Mouse (Mus musculus): ENCODE measurements around the gene Rassf1. TPM values are rescaled to one million over a fixed set of nuclear protein-coding genes. Genes with fewer than 3 reads are reported as not detected.

Gene Rassf1
- polyA plus RNA-seq, 1 experiment from 2014 or later, result 35.4 TPM

GRCm38 (mm10) chr9:107575579-107576356 lies 24.4 kb downstream of the Rassf1 start:
- ATAC-seq (ENCODE audit: low read depth), result no peak
- no peak overlapping the region for H3K9ac ChIP-seq
- H3K4me2 ChIP-seq, result no peak overlapping the region
- no peaks in the 10 kb centered on the region for H3K9me3 ChIP-seq
- H3K27ac ChIP-seq (replicated peaks), result no peak overlapping the region
- peaks cover 55% of the 10 kb centered on the region for H3K4me1 ChIP-seq (replicated peaks)
- H3K27me3 ChIP-seq, result no peaks in the 10 kb centered on the region
- no peak overlapping the region for H3K4me3 ChIP-seq
- H3K36me3 ChIP-seq, result peaks cover 41% of the 10 kb centered on the region
- 88% methylated on average over 14 of the region's 14 CpGs for WGBS

- no peaks in the 10 kb centered on the region for H3K27me3 ChIP-seq
- H3K27ac ChIP-seq (replicated peaks), result peak within 1 kb of the TSS; percentile 62
- 31% methylated on average over 16 of the region's 16 CpGs for WGBS
- H3K36me3 ChIP-seq, result peaks cover 33% of the 10 kb centered on the region
- peak within 1 kb of the TSS; percentile 31 for H3K4me3 ChIP-seq
- H3K4me2 ChIP-seq, result peak within 1 kb of the TSS; percentile 51
- ATAC-seq (ENCODE audit: low read depth), result peak; percentile 41; the same call in 1 of the 2 replicates
- H3K9ac ChIP-seq, result peak within 1 kb of the TSS; percentile 58
- H3K4me1 ChIP-seq (replicated peaks), result peaks cover 55% of the 10 kb centered on the region
- no peaks in the 10 kb centered on the region for H3K9me3 ChIP-seq
These were observed 25.2 kb downstream of the Rassf1 start, which contains the start of gene Hyal1 for GRCm38 (mm10) chr9:107576357-107577107. Gene Hyal1 (plus strand): TSS chr9:107576927.

GRCm38 (mm10) chr9:107577871-107578270 lies 26.5 kb downstream of the Rassf1 start:
- Histone ChIP-seq H3K4me3 (no peak overlapping the region), H3K4me1 (replicated peaks) (peaks cover 51% of the 10 kb centered on the region), H3K36me3 (peaks cover 24% of the 10 kb centered on the region), H3K9me3 (no peaks in the 10 kb centered on the region), H3K4me2 (no peak overlapping the region), H3K27ac (replicated peaks) (no peak overlapping the region), H3K27me3 (no peaks in the 10 kb centered on the region), H3K9ac (no peak overlapping the region)
- ATAC-seq (ENCODE audit: low read depth), result no peak
- 96% methylated on average over 10 of the region's 10 CpGs for WGBS

- 80% methylated on average over 3 of the region's 3 CpGs for WGBS
- Histone ChIP-seq H3K36me3 (peaks cover 24% of the 10 kb centered on the region), H3K27ac (replicated peaks) (peak within 1 kb of the TSS; percentile 88; the same call in 1 of the 2 replicates), H3K9me3 (no peaks in the 10 kb centered on the region), H3K9ac (peak within 1 kb of the TSS; percentile 85; the same call in 1 of the 2 replicates), H3K27me3 (no peaks in the 10 kb centered on the region), H3K4me2 (peak within 1 kb of the TSS; percentile 97; the same call in 1 of the 2 replicates), H3K4me1 (replicated peaks) (peaks cover 51% of the 10 kb centered on the region), H3K4me3 (no peak within 1 kb of the TSS)
- no peak for ATAC-seq (ENCODE audit: low read depth)
These were observed 27.2 kb downstream of the Rassf1 start, which contains the start of gene Naa80 for GRCm38 (mm10) chr9:107578587-107578986. Gene Naa80 (plus strand): TSS chr9:107578887.

GRCm38 (mm10) chr9:107579023-107579900 lies 27.9 kb downstream of the Rassf1 start:
- Histone ChIP-seq H3K27me3 (no peaks in the 10 kb centered on the region), H3K4me3 (no peak overlapping the region), H3K36me3 (peaks cover 25% of the 10 kb centered on the region), H3K9me3 (no peaks in the 10 kb centered on the region), H3K27ac (replicated peaks) (peak overlapping the region; percentile 88; the same call in 1 of the 2 replicates), H3K4me1 (replicated peaks) (peaks cover 51% of the 10 kb centered on the region), H3K4me2 (peak overlapping the region; percentile 97; the same call in 1 of the 2 replicates), H3K9ac (peak overlapping the region; percentile 85; the same call in 1 of the 2 replicates)
- 90% methylated on average over 14 of the region's 14 CpGs for WGBS
- ATAC-seq (ENCODE audit: low read depth), result no peak

- H3K4me1 ChIP-seq (replicated peaks), result peaks cover 50% of the 10 kb centered on the region
- H3K27ac ChIP-seq (replicated peaks), result peak within 1 kb of the TSS; percentile 88
- peak; percentile 73 for ATAC-seq (ENCODE audit: low read depth)
- H3K4me3 ChIP-seq, result peak within 1 kb of the TSS; percentile 63
- no peaks in the 10 kb centered on the region for H3K27me3 ChIP-seq
- H3K36me3 ChIP-seq, result peaks cover 16% of the 10 kb centered on the region
- under 1% methylated on average over 32 of the region's 32 CpGs for WGBS
- H3K9me3 ChIP-seq, result no peaks in the 10 kb centered on the region
- H3K4me2 ChIP-seq, result peak within 1 kb of the TSS; percentile 97
- peak within 1 kb of the TSS; percentile 85 for H3K9ac ChIP-seq
These were observed 29.4 kb downstream of the Rassf1 start, which contains the start of gene Hyal3 for GRCm38 (mm10) chr9:107580501-107581317. Gene Hyal3 (plus strand): TSS chr9:107580818.

- H3K4me2 ChIP-seq, result peak overlapping the region; percentile 97
- peak overlapping the region; percentile 85 for H3K9ac ChIP-seq
- H3K9me3 ChIP-seq, result no peaks in the 10 kb centered on the region
- peak overlapping the region; percentile 88; the same call in 1 of the 2 replicates for H3K27ac ChIP-seq (replicated peaks)
- peaks cover 41% of the 10 kb centered on the region for H3K4me1 ChIP-seq (replicated peaks)
- no peak for ATAC-seq (ENCODE audit: low read depth)
- WGBS, result 82% methylated on average over 4 of the region's 4 CpGs
- H3K27me3 ChIP-seq, result no peaks in the 10 kb centered on the region
- peak overlapping the region; percentile 63 for H3K4me3 ChIP-seq
- peaks cover 16% of the 10 kb centered on the region for H3K36me3 ChIP-seq
These were observed 30.2 kb downstream of the Rassf1 start for GRCm38 (mm10) chr9:107581584-107581983.

- WGBS, result 92% methylated on average over 7 of the region's 7 CpGs
- Histone ChIP-seq H3K9ac (0 out of 2 replicates have a peak overlapping the region, but pooled peaks have one; percentile 85), H3K36me3 (peaks cover 16% of the 10 kb centered on the region), H3K4me2 (no peak overlapping the region), H3K27ac (replicated peaks) (no peak overlapping the region), H3K4me1 (replicated peaks) (peaks cover 32% of the 10 kb centered on the region), H3K9me3 (no peaks in the 10 kb centered on the region), H3K27me3 (no peaks in the 10 kb centered on the region), H3K4me3 (no peak overlapping the region)
- no peak for ATAC-seq (ENCODE audit: low read depth)
These were observed 31.2 kb downstream of the Rassf1 start for GRCm38 (mm10) chr9:107582509-107583062.

GRCm38 (mm10) chr9:107583174-107583573 lies 31.8 kb downstream of the Rassf1 start:
- Histone ChIP-seq H3K27me3 (no peaks in the 10 kb centered on the region), H3K4me2 (no peak overlapping the region), H3K4me3 (no peak overlapping the region), H3K9ac (no peak overlapping the region), H3K27ac (replicated peaks) (no peak overlapping the region), H3K9me3 (no peaks in the 10 kb centered on the region), H3K36me3 (peaks cover 16% of the 10 kb centered on the region), H3K4me1 (replicated peaks) (peaks cover 36% of the 10 kb centered on the region)
- no peak for ATAC-seq (ENCODE audit: low read depth)
- WGBS, result 93% methylated on average over 14 of the region's 14 CpGs

GRCm38 (mm10) chr9:107586504-107586903 lies 35.1 kb downstream of the Rassf1 start:
- WGBS, result 88% methylated on average over 5 of the region's 5 CpGs

More at GRCm38 (mm10) chr9:107586504-107586903, 35.1 kb downstream of the Rassf1 start:
- Histone ChIP-seq H3K36me3 (peaks cover 37% of the 10 kb centered on the region), H3K4me1 (replicated peaks) (peaks cover 20% of the 10 kb centered on the region), H3K27ac (replicated peaks) (no peak overlapping the region), H3K27me3 (no peaks in the 10 kb centered on the region), H3K4me2 (no peak overlapping the region; the same call in 1 of the 2 replicates), H3K9ac (no peak overlapping the region), H3K4me3 (no peak overlapping the region), H3K9me3 (no peaks in the 10 kb centered on the region)
- ATAC-seq (ENCODE audit: low read depth), result no peak

Data from neural tube, embryonic 13.5 days (tissue).